Comparison of ENCODE assay signal across 8 mouse cellular contexts in the genomic region with DNA sequence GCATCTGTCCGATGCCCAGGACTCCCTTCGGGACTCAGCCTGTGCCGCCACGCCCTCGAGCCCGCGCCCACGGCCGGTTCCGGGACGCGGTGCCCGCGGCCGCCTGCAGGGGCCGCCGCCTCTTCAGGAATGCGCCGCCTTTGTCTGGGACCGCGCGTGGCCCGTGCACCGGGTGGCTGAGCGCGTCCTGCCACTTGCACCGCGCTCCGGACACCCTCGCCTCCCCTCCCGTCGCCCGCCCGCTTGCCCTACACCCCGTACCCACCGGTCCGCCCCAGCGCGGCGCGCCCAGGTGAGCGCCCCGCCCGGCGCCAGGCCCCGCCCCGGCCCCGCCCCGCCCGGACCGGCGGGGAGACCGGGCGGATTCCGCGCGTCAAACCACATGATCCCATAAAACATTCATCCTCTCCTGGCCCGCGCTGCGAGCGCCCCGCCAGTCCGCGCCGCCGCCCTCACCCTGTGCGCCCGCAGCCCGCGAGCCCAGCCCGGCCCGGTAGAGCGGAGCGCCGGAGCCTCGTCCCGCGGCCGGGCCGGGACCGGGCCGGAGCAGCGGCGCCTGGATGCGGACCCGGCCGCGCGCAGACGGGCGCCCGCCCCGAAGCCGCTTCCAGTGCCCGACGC. TPM values are rescaled to one million over a fixed set of nuclear protein-coding genes. Genes with fewer than 3 reads are reported as not detected.
DNase-seq lines count a peak whose midpoint lies in the region; ATAC-seq and TF ChIP-seq lines count a peak whose summit lies in the region.

A gene (plus strand): TSS at position 402 of the 621 bp plus-strand sequence.

- peak within 1 kb of the TSS; percentile 100 for H3K4me2 ChIP-seq in kidney, embryonic 14.5 days (replicated peaks; ENCODE audit: low read depth, low read length)
- H3K4me2 ChIP-seq in liver, embryonic 12.5 days, result peak within 1 kb of the TSS; percentile 75

- no peaks in the 10 kb centered on the region for H3K36me3 ChIP-seq in spleen, adult 2 months (ENCODE audit: control insufficient read depth, insufficient read depth, low read length)
- H3K36me3 ChIP-seq in heart, embryonic 10.5 days, result no peaks in the 10 kb centered on the region
- no peaks in the 10 kb centered on the region for H3K36me3 ChIP-seq in kidney, embryonic 14.5 days (ENCODE audit: control insufficient read depth, insufficient read depth, low read length)
- no peaks in the 10 kb centered on the region for H3K36me3 ChIP-seq in liver, embryonic 12.5 days

- peak within 1 kb of the TSS; percentile 75 for H3K9ac ChIP-seq in kidney, embryonic 14.5 days (ENCODE audit: low read depth, low read length)
- H3K9ac ChIP-seq in liver, embryonic 12.5 days, result peak within 1 kb of the TSS; percentile 46; the same call in 1 of the 2 replicates

- peaks cover 13% of the 10 kb centered on the region for H3K27me3 ChIP-seq in spleen, adult 2 months (ENCODE audit: control insufficient read depth, insufficient read depth, low read length)
- H3K27me3 ChIP-seq in heart, embryonic 10.5 days (ENCODE audit: insufficient read depth, poor library complexity, severe bottlenecking), result peaks cover 89% of the 10 kb centered on the region
- H3K27me3 ChIP-seq in kidney, embryonic 14.5 days (ENCODE audit: control insufficient read depth, insufficient read depth, low read length), result peaks cover 41% of the 10 kb centered on the region
- H3K27me3 ChIP-seq in liver, embryonic 12.5 days (replicated peaks), result peaks cover 87% of the 10 kb centered on the region

- TF ChIP-seq CTCF in spleen, adult 2 months (IDR thresholded peaks at IDR 0.05; ENCODE audit: extremely low read depth, insufficient read depth, insufficient read length, insufficient replicate concordance), result no peak

- TF ChIP-seq POLR2A in spleen, adult 2 months (IDR thresholded peaks at IDR 0.05; ENCODE audit: low read depth, low read length), result no peak

- no peaks in the 10 kb centered on the region for H3K9me3 ChIP-seq in heart, embryonic 10.5 days
- no peaks in the 10 kb centered on the region for H3K9me3 ChIP-seq in kidney, embryonic 14.5 days (ENCODE audit: control insufficient read depth, low read length)
- H3K9me3 ChIP-seq in liver, embryonic 12.5 days (replicated peaks), result no peaks in the 10 kb centered on the region

- under 1% methylated on average over 84 of the region's 96 CpGs for WGBS in spleen, adult 2 months
- WGBS in heart, embryonic 10.5 days, result 1% methylated on average over 91 of the region's 96 CpGs
- 1% methylated on average over 73 of the region's 96 CpGs for WGBS in kidney, embryonic 14.5 days
- 1% methylated on average over 94 of the region's 96 CpGs for WGBS in liver, embryonic 12.5 days (ENCODE audit: insufficient replicate concordance)

- peak within 1 kb of the TSS; percentile 51; the same call in 1 of the 2 replicates for H3K4me3 ChIP-seq in spleen, adult 2 months (ENCODE audit: extremely low read depth, insufficient read depth, insufficient read length)
- peak within 1 kb of the TSS; percentile 77 for H3K4me3 ChIP-seq in heart, embryonic 10.5 days
- peak within 1 kb of the TSS; percentile 60 for H3K4me3 ChIP-seq in kidney, embryonic 14.5 days (ENCODE audit: low read length)
- H3K4me3 ChIP-seq in liver, embryonic 12.5 days, result peak within 1 kb of the TSS; percentile 60

- ATAC-seq in common myeloid progenitor, adult 5-6 weeks (replicated peaks; ENCODE audit: low read depth, poor library complexity, severe bottlenecking), result peak; percentile 50
- peak; percentile 78 for ATAC-seq in kidney, embryonic 14.5 days (ENCODE audit: low FRiP score, low TSS enrichment)
- ATAC-seq in liver, embryonic 12.5 days, result no peak; the same call in 1 of the 2 replicates

- peaks cover 2% of the 10 kb centered on the region; the same call in 1 of the 2 replicates for H3K4me1 ChIP-seq in spleen, adult 2 months (ENCODE audit: control insufficient read depth, insufficient read depth, insufficient read length)
- H3K4me1 ChIP-seq in heart, embryonic 10.5 days, result peaks cover 19% of the 10 kb centered on the region
- peaks cover 9% of the 10 kb centered on the region for H3K4me1 ChIP-seq in kidney, embryonic 14.5 days (ENCODE audit: control insufficient read depth, insufficient read depth, low read length)
- peaks cover 12% of the 10 kb centered on the region for H3K4me1 ChIP-seq in liver, embryonic 12.5 days

- DNase-seq in spleen, adult 2 months (ENCODE audit: low read depth in 1 of 2, low spot score in 2 of 2), result no peak
- no peak for DNase-seq in spleen, adult 12 weeks (ENCODE audit: low spot score)
- no peak for DNase-seq in heart, embryonic 10.5 days (ENCODE audit: low spot score)
- DNase-seq in naive thymus-derived CD4-positive, alpha-beta T cell, adult 2 months (ENCODE audit: low read depth), result peak; percentile 14
- DNase-seq in thymus, postnatal 4 days, result peak; percentile 82

- H3K27ac ChIP-seq in spleen, adult 2 months (ENCODE audit: insufficient read depth, low read length), result no peak within 1 kb of the TSS
- peak within 1 kb of the TSS; percentile 84 for H3K27ac ChIP-seq in heart, embryonic 10.5 days
- H3K27ac ChIP-seq in kidney, embryonic 14.5 days (ENCODE audit: low read depth, low read length), result no peak within 1 kb of the TSS
- no peak within 1 kb of the TSS for H3K27ac ChIP-seq in liver, embryonic 12.5 days

RNA-seq across cellular contexts. Expression of the gene that starts here (rescaled TPM):
- 10.2 and 10.9 TPM in 2 replicates for polyA plus RNA-seq in spleen, adult 2 months (2012; rRNA removed)
- 1.3 and 2.6 TPM in 2 replicates for total RNA-seq in common myeloid progenitor, adult 5-6 weeks (2017)
- 0.31 and 0.79 TPM in 2 replicates for polyA plus RNA-seq in heart, embryonic 10.5 days (2016; fragmentation: Nextera tagmentation; extraction: Ambion mirVana)
- 3.6 and 4.7 TPM in 2 replicates for polyA plus RNA-seq in kidney, embryonic 14.5 days (2014; fragmentation: Nextera tagmentation; extraction: Ambion mirVana)
- polyA plus RNA-seq in liver, embryonic 12.5 days (2016; fragmentation: Nextera tagmentation; extraction: Ambion mirVana), result 0.65 and 0.68 TPM in 2 replicates

Comparison
In these comparisons a context has a peak if more than half of its experiments do, and no peak if none do; other contexts are left out.
1. DNase-seq: peak in naive thymus-derived CD4-positive, alpha-beta T cell, adult 2 months (single experiment) and thymus, postnatal 4 days (single experiment); none in spleen, adult 2 months (0 of 2), spleen, adult 12 weeks (single experiment) and heart, embryonic 10.5 days (single experiment).
2. Peak in every context shown above with its lines, with median percentiles within 50 percentile points of each other: H3K4me3 ChIP-seq.